Mouse (Mus musculus): ENCODE measurements at regions not wholly inside any gene's neighbourhood (a gene's known extent, or its start where the extent isn't known, plus 50 kb on each side); places are given as distances from the start of the nearest gene placed in this dataset.
"Not testable (repeated sequence)": the region's sequence is repeated elsewhere in the genome, so short reads cannot be mapped to it uniquely, and the experiment has no call there.

- DNase-seq: peak; percentile 58 to 79
These were observed 119.0 kb upstream of the Nabp1 start for GRCm38 (mm10) chr1:51596935-51597820.

GRCm38 (mm10) chr1:51594666-51595065 is 116.4 kb upstream of the Nabp1 start:
- no peak for DNase-seq

- DNase-seq: peak in 1 of 2 experiments; percentile 55
These were observed 115.6 kb upstream of the Nabp1 start for GRCm38 (mm10) chr1:51593621-51594441.

- no peak for DNase-seq
These were observed 113.7 kb upstream of the Nabp1 start for GRCm38 (mm10) chr1:51591886-51592285.

GRCm38 (mm10) chr1:51590606-51591400 is 112.6 kb upstream of the Nabp1 start:
- DNase-seq: no peak

- peak; percentile 62 to 87 for DNase-seq
These were observed 106.8 kb upstream of the Nabp1 start for GRCm38 (mm10) chr1:51584925-51585424.

- no peak for DNase-seq
These were observed 105.6 kb upstream of the Nabp1 start for GRCm38 (mm10) chr1:51583871-51584270.

GRCm38 (mm10) chr1:51580074-51580473 is 101.8 kb upstream of the Nabp1 start:
- DNase-seq: no peak

GRCm38 (mm10) chr1:51577701-51578100 is 99.5 kb upstream of the Nabp1 start:
- DNase-seq: no peak

- no peak for DNase-seq
These were observed 94.3 kb upstream of the Nabp1 start for GRCm38 (mm10) chr1:51572314-51573078.

- DNase-seq: no peak
These were observed 91.4 kb upstream of the Nabp1 start for GRCm38 (mm10) chr1:51569625-51570024.

- DNase-seq: no peak
These were observed 88.0 kb upstream of the Nabp1 start for GRCm38 (mm10) chr1:51566170-51566649.

GRCm38 (mm10) chr1:51556616-51557015 is 78.4 kb upstream of the Nabp1 start:
- DNase-seq: not testable (repeated sequence)

- DNase-seq: no peak
These were observed 75.5 kb upstream of the Nabp1 start for GRCm38 (mm10) chr1:51553738-51554137.

GRCm38 (mm10) chr1:51551624-51552023 is 73.4 kb upstream of the Nabp1 start:
- DNase-seq: no peak

GRCm38 (mm10) chr1:51542801-51543200 is 64.6 kb upstream of the Nabp1 start:
- DNase-seq: no peak

- no peak for DNase-seq
These were observed 61.4 kb upstream of the Nabp1 start for GRCm38 (mm10) chr1:51539634-51540033.

GRCm38 (mm10) chr1:51538836-51539235 is 60.6 kb upstream of the Nabp1 start:
- DNase-seq: no peak

- DNase-seq: no peak
These were observed 59.6 kb upstream of the Nabp1 start for GRCm38 (mm10) chr1:51537765-51538360.

GRCm38 (mm10) chr1:51536076-51536475 is 57.9 kb upstream of the Nabp1 start:
- no peak for DNase-seq

- DNase-seq: no peak
These were observed 57.2 kb upstream of the Nabp1 start for GRCm38 (mm10) chr1:51535414-51535813.
